Mouse (Mus musculus): ENCODE measurements at regions not wholly inside any gene's neighbourhood (a gene's known extent, or its start where the extent isn't known, plus 50 kb on each side); places are given as distances from the start of the nearest gene placed in this dataset.

DNA sequence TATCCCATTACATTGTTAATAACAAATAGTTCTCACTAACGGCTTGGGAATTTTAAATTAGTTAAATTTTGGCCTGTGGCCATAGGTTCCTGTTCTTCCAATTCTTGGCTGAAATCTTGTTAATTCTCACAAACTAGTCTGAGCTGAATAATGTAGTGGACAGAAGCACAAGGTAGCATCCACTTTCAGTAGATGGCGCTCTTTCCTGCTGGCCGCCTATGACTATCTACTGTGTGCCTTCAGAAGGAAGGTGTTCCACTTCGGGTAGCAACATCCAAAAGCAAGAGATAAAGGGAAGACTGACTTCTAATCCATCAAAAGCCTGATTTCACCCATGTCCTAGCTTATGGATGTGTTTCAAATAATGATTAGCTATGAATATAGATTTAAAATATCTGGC is 172.9 kb downstream of the Sqor start:
- TF ChIP-seq CTCF (IDR thresholded peaks at IDR 0.05; ENCODE audit: low read depth) (peak; percentile 52), EP300 (IDR thresholded peaks at IDR 0.05; ENCODE audit: low read depth) (no peak)

All from heart, postnatal 0 days (tissue).